Mouse (Mus musculus) liver, adult (tissue): ENCODE results near the gene Rasgrp1.

Experiments
- GATA4 ChIP-seq: IDR thresholded peaks from 2 replicates; pipeline ENCODE4 v1.6.1; 2014; ENCODE audit warnings: mild to moderate bottlenecking, low read length; ENCODE audit not compliant: insufficient replicate concordance

Rasgrp1 gene

GRCm38 (mm10) chr2:117343240-117343624 lies 431 bp upstream of the Rasgrp1 start:
- TF ChIP-seq GATA4, result no peak

DNA sequence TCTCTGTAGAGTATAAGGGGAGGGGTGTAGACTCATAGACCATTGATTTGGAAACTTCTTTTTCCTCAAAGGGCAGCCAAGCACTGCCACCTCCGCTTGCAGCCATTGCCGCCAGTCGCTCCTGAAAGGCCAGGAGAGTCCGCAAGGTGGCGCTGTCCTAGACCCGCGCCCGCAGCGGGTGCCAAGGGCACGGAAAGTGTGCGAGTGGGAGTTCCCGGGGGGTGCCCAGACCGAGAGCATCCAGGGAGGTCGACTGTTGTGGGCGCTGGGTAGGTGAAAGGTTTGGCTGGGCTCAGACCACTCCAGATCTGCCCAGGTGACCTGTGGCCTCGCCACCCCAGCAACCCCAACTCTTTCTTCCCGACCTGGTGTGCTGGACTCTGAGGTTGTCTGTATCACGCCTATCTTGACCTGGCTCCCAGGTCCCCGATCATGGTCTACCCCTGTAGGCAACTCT lies 683 bp downstream of the Rasgrp1 start:
- no peak for TF ChIP-seq GATA4

GRCm38 (mm10) chr2:117338501-117338900 lies 4.3 kb downstream of the Rasgrp1 start:
- no peak for TF ChIP-seq GATA4

DNA sequence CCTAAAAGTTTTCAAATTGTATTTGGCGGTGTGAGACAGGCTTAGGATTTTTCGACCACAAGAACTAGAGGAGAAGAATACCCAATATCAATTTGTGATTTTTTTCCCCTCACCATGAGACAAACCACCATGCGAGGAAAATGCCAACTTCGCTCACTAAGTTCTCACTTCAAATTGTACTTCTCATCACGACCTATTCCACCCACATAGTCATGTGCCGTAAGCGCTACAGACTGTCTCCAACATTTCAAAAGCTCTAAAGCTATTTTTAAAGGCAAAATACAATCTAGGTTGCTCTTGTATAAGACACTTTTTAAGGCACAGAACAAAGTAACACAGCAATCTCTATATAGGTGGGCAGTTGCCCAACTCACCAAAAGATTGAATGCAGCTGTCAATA lies 4.9 kb downstream of the Rasgrp1 start:
- no peak for TF ChIP-seq GATA4

DNA sequence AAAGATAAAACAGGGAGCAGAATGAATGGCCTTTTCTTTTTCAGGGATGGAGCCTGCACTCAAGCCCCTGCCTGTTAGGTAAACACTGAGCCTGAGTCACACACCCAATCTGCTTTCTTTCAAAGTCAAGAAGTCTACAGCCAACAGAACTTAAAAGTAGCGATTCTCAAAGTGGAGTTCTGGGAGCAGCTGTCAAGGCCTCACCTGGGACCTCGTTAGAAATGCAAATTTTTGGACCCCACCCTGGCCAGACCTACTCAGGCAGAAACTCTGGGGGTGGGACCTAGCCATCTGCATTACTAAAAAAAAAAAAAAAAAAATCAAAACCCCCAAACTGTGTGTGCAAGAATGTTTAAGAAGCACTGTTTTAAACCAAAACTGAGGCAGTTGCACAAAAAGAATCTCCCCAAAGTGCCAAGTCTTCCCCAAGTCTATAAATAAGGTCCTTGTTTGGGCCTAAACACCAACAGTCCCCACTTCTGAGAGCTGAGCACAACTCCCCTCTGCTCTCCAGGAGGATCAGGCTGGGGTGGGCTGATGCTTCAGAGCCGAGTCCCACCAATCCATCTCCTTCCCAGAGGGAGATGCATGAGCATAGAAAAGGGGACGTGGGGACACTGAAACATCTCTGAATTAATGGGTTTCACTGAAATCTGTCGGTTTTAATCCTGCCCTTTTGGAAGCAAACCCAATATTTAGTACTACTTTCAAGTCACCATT lies 5.7 kb downstream of the Rasgrp1 start:
- no peak for TF ChIP-seq GATA4

DNA sequence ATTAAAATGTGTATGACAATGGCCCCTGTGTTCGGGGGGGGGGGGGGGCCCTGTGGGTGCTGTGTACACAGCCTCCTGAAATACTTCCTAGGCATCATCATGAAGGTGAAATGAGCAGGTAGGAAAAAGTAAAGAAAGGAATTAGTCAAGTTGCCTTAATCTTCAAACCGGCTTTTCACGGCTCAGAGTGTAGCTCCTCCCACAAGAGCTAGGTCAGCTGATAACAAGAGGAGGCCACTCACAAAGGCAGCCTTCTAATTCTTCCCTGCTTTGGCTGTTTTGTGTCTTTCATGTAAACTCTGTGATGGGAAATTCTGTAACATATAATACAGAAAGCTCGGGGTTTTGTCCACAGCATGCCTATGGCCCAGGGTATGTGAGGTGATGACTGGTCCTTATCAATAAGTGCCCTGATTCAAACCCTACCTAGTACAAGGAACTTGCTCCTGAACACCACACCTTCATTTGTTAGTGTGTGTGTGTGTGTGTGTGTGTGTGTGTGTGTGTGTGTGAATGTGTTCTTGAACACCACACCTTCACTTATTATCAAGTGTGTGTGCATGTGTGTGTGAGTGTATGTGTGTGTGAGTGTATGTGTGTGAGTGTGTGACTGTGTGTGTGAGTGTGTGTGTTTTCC lies 7.1 kb downstream of the Rasgrp1 start:
- no peak for TF ChIP-seq GATA4

GRCm38 (mm10) chr2:117331634-117332033 lies 11.2 kb downstream of the Rasgrp1 start:
- no peak for TF ChIP-seq GATA4

DNA sequence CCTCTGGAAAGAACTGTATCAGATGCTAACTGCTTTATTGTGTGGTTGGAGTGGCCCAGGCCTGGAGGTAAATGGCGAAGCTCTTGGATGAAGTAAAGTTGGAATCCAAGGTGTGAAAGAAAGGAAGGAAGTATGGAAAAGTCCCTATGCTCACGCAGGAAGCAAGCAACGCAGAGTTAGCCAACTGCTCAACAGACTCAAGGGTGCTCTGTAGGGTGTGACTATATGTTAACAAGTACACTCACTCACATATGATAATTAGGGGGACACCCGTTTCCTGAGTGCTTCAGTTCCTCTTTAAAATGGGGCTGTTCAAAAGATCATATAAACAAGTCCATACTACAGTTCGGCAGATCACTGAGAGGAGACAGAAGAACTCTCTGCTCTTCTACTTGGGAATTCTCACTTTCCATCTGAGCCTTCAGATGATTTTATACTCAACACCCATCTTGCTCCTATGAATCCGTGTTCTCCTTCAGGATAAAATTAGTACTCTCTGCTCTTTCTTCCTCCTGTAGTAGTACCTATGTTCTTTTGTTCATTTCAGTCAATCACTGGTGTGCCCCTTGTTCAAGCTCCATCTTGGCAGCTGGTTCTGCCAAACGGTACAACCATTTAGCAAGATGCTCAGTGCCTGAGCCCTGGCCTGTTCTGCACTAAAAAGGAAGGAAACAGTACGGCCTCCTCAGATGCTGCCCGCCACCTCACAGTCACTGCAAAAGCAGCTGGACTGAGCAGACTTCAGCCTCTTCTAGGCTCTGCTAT lies 14.1 kb downstream of the Rasgrp1 start:
- no peak for TF ChIP-seq GATA4

GRCm38 (mm10) chr2:117322399-117322798 lies 20.4 kb downstream of the Rasgrp1 start:
- no peak for TF ChIP-seq GATA4

- TF ChIP-seq GATA4, result no peak
Measured at GRCm38 (mm10) chr2:117321231-117321630, 21.6 kb downstream of the Rasgrp1 start.

DNA sequence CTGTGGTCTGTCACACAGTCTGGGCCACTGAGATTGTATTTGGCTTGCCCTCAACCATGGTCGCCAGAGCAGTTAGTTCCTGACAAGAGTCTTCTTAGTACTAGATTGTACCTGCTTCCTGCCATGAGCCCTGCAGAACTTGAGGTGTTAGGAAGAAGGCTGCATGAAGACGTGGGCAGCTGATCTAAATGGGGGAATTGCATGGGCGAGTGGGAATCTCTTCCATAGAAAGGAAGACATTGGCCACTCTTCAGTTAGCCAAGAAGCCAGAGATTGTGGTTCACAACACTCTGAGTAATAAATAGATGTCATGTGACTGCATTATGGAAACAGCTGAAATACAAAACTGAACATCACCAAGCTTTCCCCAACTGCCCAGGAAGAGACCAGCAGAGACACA lies 23.8 kb downstream of the Rasgrp1 start:
- no peak for TF ChIP-seq GATA4

DNA sequence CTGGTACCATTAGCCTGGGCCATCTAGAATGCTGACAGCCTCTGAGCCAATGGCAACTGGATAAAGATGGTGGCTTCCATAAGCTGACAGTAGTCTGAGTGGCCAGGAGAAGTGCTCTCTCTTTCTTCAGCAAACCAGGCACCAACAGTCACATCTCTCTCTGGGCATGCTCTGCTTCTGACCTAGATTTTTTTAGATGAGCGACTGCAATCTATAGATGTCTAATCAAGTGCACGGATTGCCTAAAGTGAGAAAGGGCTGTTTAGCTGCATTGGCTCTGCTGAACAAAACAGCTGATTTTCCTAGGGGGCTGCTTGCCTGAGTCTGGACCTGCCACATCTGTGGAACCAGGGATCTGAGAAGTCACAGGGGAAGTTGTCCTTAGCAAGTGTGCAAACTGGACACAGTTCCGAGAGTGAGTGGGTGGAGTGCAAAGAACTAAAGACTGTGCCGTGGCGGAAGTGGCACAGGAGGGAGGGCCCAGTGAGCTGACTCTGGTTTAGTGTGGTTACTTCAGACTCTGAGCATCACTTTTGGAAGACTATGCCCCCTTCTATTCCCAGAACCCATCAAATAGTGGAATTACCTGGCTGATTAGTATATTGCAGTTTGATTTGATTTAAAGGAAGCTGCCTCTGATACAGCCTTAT lies 29.1 kb downstream of the Rasgrp1 start:
- TF ChIP-seq GATA4, result no peak

DNA sequence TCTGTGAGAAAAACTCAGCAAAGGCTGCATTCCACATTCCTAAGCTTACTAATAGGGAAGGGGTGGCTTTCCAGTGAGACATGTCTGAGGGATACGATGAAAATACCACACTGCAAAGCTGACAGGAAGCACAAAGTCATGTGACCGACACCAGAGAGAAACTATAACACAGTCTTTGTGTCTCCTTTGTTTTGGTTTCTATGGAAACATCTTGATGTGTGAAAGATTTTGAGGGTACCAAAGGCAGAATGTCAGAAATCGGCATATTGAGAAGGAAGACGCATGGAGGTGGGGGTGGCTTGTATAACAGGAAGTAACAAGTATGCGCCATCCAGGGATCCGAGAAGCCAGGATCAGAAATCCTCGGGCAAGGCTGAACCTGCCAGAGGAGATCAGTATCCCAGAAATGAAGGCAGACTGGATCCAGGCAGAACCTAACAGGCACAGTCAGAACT lies 30.3 kb downstream of the Rasgrp1 start:
- no peak for TF ChIP-seq GATA4

- TF ChIP-seq GATA4, result no peak
Measured at GRCm38 (mm10) chr2:117312030-117312429, 30.8 kb downstream of the Rasgrp1 start.

DNA sequence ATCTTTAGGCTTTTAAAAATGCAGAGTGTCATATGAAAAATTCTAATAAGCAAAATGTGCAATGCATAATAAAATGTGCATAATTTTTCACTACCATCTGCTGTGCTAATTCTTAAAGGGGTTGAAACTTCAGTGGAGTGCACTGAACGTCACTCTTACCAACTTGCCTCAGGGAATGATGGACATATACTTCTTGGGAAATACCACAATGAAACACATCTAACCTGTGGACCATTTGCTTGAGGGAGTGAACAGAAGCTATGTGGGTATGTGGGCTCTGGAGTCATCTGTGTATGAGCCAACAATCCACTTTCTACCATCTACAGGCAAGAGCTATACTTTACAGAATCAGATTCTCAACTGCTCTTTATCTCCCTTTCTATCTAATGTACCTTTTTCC lies 31.5 kb downstream of the Rasgrp1 start:
- no peak for TF ChIP-seq GATA4
